Comparison of ENCODE assay signal across 17 mouse cellular contexts in genomic region chr8:57361003-57361805, GRCm38 (mm10). TPM values are rescaled to one million over a fixed set of nuclear protein-coding genes. Genes with fewer than 3 reads are reported as not detected.
DNase-seq lines count a peak whose midpoint lies in the region; ATAC-seq and TF ChIP-seq lines count a peak whose summit lies in the region.
"Had no signal": no experiment of that assay in that cellular context is flagged by ENCODE, and none has a peak within 500 bp of the region (broad histone marks: within the 10 kb centered on the region; RNA-seq: fewer than 3 reads in every experiment).

No protein-coding gene starts in this region.

- peak; percentile 83 for ATAC-seq in heart, postnatal 0 days (ENCODE audit: insufficient read depth, low read depth)
- ATAC-seq in limb, embryonic 15.5 days (ENCODE audit: insufficient number of reproducible peaks, low FRiP score, low TSS enrichment, low read depth) = no peak
- no peak for ATAC-seq in stomach, postnatal 0 days (ENCODE audit: low FRiP score, low TSS enrichment)
- ATAC-seq: forebrain, embryonic 15.5 days; liver, postnatal 0 days had no signal

- peak; percentile 63 to 66 for DNase-seq in cerebellum, postnatal 10 days
- no peak for DNase-seq in cerebellum, adult 8-10 months
- peak; percentile 76 for DNase-seq in 3T3-L1 (ENCODE audit: low read depth, low spot score)
- peak; percentile 85 for DNase-seq in heart, postnatal 0 days (ENCODE audit: low spot score)
- DNase-seq in stomach, postnatal 0 days (ENCODE audit: low spot score) = no peak
- DNase-seq in spleen, adult 12 weeks (ENCODE audit: low spot score) = no peak
- DNase-seq in embryonic facial prominence, embryonic 10.5 days (ENCODE audit: low spot score) = no peak
- DNase-seq: B cell, adult 2 months; cerebellum, adult 11-12 months; layer of hippocampus, postnatal 36 days; liver, postnatal 0 days; thymus, postnatal 4 days had no signal

- H3K4me2 ChIP-seq in heart, postnatal 0 days (ENCODE audit: low read depth, low read length) = peak overlapping the region; percentile 27; the same call in 1 of the 2 replicates
- H3K4me2 ChIP-seq in limb, embryonic 15.5 days = no peak overlapping the region
- H3K4me2 ChIP-seq in stomach, postnatal 0 days (replicated peaks; ENCODE audit: low read depth) = no peak overlapping the region
- H3K4me2 ChIP-seq: embryonic facial prominence, embryonic 13.5 days; forebrain, embryonic 15.5 days; hindbrain, embryonic 15.5 days had no signal

- WGBS in heart, postnatal 0 days = 34% methylated on average over 8 of the region's 8 CpGs
- 40% methylated on average over 8 of the region's 8 CpGs for WGBS in limb, embryonic 15.5 days
- WGBS in stomach, postnatal 0 days = 47% methylated on average over 8 of the region's 8 CpGs
- 75% methylated on average over 8 of the region's 8 CpGs for WGBS in embryonic facial prominence, embryonic 10.5 days

- H3K36me3 ChIP-seq in heart, postnatal 0 days (replicated peaks; ENCODE audit: control insufficient read depth, insufficient read depth, low read length) = no peaks in the 10 kb centered on the region
- H3K36me3 ChIP-seq in limb, embryonic 15.5 days = no peaks in the 10 kb centered on the region
- H3K36me3 ChIP-seq in stomach, postnatal 0 days (ENCODE audit: control insufficient read depth, insufficient read depth, low read length) = no peaks in the 10 kb centered on the region
- no peaks in the 10 kb centered on the region for H3K36me3 ChIP-seq in embryonic facial prominence, embryonic 10.5 days (replicated peaks)
- H3K36me3 ChIP-seq: embryonic facial prominence, embryonic 13.5 days; forebrain, embryonic 15.5 days; hindbrain, embryonic 15.5 days had no signal

- H3K9me3 ChIP-seq in heart, postnatal 0 days (replicated peaks; ENCODE audit: control insufficient read depth, low read length) = peaks cover 6% of the 10 kb centered on the region; the same call in 1 of the 2 replicates
- no peaks in the 10 kb centered on the region for H3K9me3 ChIP-seq in limb, embryonic 15.5 days
- H3K9me3 ChIP-seq in stomach, postnatal 0 days (ENCODE audit: control insufficient read depth, low read length) = no peaks in the 10 kb centered on the region
- H3K9me3 ChIP-seq in embryonic facial prominence, embryonic 10.5 days = peaks cover 6% of the 10 kb centered on the region; the same call in 1 of the 2 replicates
- H3K9me3 ChIP-seq: embryonic facial prominence, embryonic 13.5 days; forebrain, embryonic 15.5 days; hindbrain, embryonic 15.5 days had no signal

- no peak overlapping the region for H3K4me3 ChIP-seq in heart, postnatal 0 days (ENCODE audit: low read depth, low read length)
- no peak overlapping the region for H3K4me3 ChIP-seq in limb, embryonic 15.5 days
- no peak overlapping the region for H3K4me3 ChIP-seq in stomach, postnatal 0 days (ENCODE audit: low read depth, low read length)
- H3K4me3 ChIP-seq in embryonic facial prominence, embryonic 10.5 days = no peak overlapping the region
- H3K4me3 ChIP-seq: embryonic facial prominence, embryonic 13.5 days; forebrain, embryonic 15.5 days; hindbrain, embryonic 15.5 days had no signal

- H3K9ac ChIP-seq in heart, postnatal 0 days (replicated peaks; ENCODE audit: low read depth, low read length) = no peak overlapping the region
- no peak overlapping the region for H3K9ac ChIP-seq in limb, embryonic 15.5 days
- H3K9ac ChIP-seq in stomach, postnatal 0 days (ENCODE audit: low read length) = no peak overlapping the region
- H3K9ac ChIP-seq: embryonic facial prominence, embryonic 13.5 days; forebrain, embryonic 15.5 days; hindbrain, embryonic 15.5 days; liver, postnatal 0 days had no signal

- no peak for TF ChIP-seq EP300 in heart, postnatal 0 days (IDR thresholded peaks at IDR 0.05; ENCODE audit: low read depth)
- TF ChIP-seq EP300 in stomach, postnatal 0 days (optimal IDR thresholded peaks at IDR 0.05) = no peak

- H3K27me3 ChIP-seq in heart, postnatal 0 days (ENCODE audit: control insufficient read depth, insufficient read depth, low read length) = no peaks in the 10 kb centered on the region
- no peaks in the 10 kb centered on the region for H3K27me3 ChIP-seq in limb, embryonic 15.5 days
- H3K27me3 ChIP-seq in stomach, postnatal 0 days (ENCODE audit: control insufficient read depth, insufficient read depth, low read length) = no peaks in the 10 kb centered on the region
- H3K27me3 ChIP-seq in embryonic facial prominence, embryonic 10.5 days (replicated peaks; ENCODE audit: low read depth, poor library complexity, severe bottlenecking) = peaks cover 3% of the 10 kb centered on the region
- H3K27me3 ChIP-seq: hindbrain, embryonic 15.5 days had no signal

- H3K4me1 ChIP-seq in heart, postnatal 0 days (ENCODE audit: control insufficient read depth, insufficient read depth) = peaks cover 13% of the 10 kb centered on the region
- H3K4me1 ChIP-seq in limb, embryonic 15.5 days = peaks cover 13% of the 10 kb centered on the region
- no peaks in the 10 kb centered on the region; the same call in 1 of the 2 replicates for H3K4me1 ChIP-seq in stomach, postnatal 0 days (replicated peaks; ENCODE audit: control insufficient read depth, insufficient read depth)
- H3K4me1 ChIP-seq in embryonic facial prominence, embryonic 10.5 days = no peaks in the 10 kb centered on the region
- H3K4me1 ChIP-seq: forebrain, embryonic 15.5 days; hindbrain, embryonic 15.5 days had no signal

- H3K27ac ChIP-seq in heart, postnatal 0 days (ENCODE audit: low read depth) = peak overlapping the region; percentile 70
- peak overlapping the region; percentile 27; the same call in 1 of the 2 replicates for H3K27ac ChIP-seq in limb, embryonic 15.5 days
- no peak overlapping the region for H3K27ac ChIP-seq in stomach, postnatal 0 days (replicated peaks)
- no peak overlapping the region for H3K27ac ChIP-seq in embryonic facial prominence, embryonic 10.5 days (replicated peaks)
- H3K27ac ChIP-seq: embryonic facial prominence, embryonic 13.5 days; forebrain, embryonic 15.5 days; hindbrain, embryonic 15.5 days had no signal

- no peak for TF ChIP-seq CTCF in heart, postnatal 0 days (IDR thresholded peaks at IDR 0.05; ENCODE audit: low read depth)
- no peak for TF ChIP-seq CTCF in stomach, postnatal 0 days (IDR thresholded peaks at IDR 0.05; ENCODE audit: low read depth)

RNA-seq across cellular contexts. Expression of gene Hand2, which starts 40.4 kb away (rescaled TPM):
- total RNA-seq in heart, postnatal 0 days (2014; rRNA removed; ENCODE audit: low replicate concordance) = 33.2 and 39.5 TPM in 2 replicates
- 9.9 and 11.7 TPM in 2 replicates for polyA plus RNA-seq in heart, postnatal 0 days (2015; fragmentation: Nextera tagmentation; extraction: Ambion mirVana)
- polyA plus RNA-seq in limb, embryonic 15.5 days (2015; fragmentation: Nextera tagmentation; extraction: Ambion mirVana) = 5.0 and 6.6 TPM in 2 replicates
- polyA plus RNA-seq in stomach, postnatal 0 days (2015; fragmentation: Nextera tagmentation; extraction: Ambion mirVana) = 6.8 and 7.7 TPM in 2 replicates
- polyA plus RNA-seq in embryonic facial prominence, embryonic 10.5 days (2016; fragmentation: Nextera tagmentation; extraction: Ambion mirVana) = 3.9 and 5.4 TPM in 2 replicates
- total RNA-seq: layer of hippocampus, postnatal 36 days; monocyte, adult 5-6 weeks had no signal
- polyA plus RNA-seq: forebrain, embryonic 15.5 days; hindbrain, embryonic 15.5 days had no signal

Comparison
In these comparisons a context has a peak if more than half of its experiments do, and no peak if none do; other contexts are left out.
1. DNase-seq: peak in cerebellum, postnatal 10 days (2 of 2), 3T3-L1 (single experiment) and heart, postnatal 0 days (single experiment); none in cerebellum, adult 8-10 months (single experiment), stomach, postnatal 0 days (single experiment), spleen, adult 12 weeks (single experiment) and embryonic facial prominence, embryonic 10.5 days (single experiment).
2. H3K27ac ChIP-seq: peak in heart, postnatal 0 days (single experiment) and limb, embryonic 15.5 days (single experiment); none in stomach, postnatal 0 days (single experiment) and embryonic facial prominence, embryonic 10.5 days (single experiment).